Mouse (Mus musculus): ENCODE measurements around the gene Snapc4.

The Snapc4 gene

GRCm38 (mm10) chr2:26372396-26372795 lies 8.1 kb downstream of the Snapc4 start:
- no peak for DNase-seq (ENCODE audit: low read depth, low spot score)

DNA sequence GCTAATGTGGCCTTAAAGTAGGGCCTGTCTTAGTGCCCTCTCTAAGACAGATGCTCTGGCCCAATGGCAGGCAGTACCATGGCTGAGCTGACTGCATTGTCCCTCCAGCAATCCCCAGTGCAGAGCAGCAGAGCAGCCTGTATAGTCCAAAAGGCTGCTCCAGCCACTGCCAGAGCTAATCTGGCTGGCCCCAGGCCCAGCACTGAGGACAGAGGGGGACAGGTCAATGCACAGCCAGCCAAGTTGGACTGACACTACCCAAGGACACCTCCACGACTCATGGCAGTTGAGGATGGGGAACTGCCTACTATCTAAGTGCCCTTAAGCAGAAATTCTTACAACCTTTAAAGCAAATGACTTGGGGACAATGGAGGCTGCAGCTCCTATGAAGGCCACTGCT lies 11.9 kb downstream of the Snapc4 start:
- DNase-seq (ENCODE audit: low read depth, low spot score) = no peak

DNA sequence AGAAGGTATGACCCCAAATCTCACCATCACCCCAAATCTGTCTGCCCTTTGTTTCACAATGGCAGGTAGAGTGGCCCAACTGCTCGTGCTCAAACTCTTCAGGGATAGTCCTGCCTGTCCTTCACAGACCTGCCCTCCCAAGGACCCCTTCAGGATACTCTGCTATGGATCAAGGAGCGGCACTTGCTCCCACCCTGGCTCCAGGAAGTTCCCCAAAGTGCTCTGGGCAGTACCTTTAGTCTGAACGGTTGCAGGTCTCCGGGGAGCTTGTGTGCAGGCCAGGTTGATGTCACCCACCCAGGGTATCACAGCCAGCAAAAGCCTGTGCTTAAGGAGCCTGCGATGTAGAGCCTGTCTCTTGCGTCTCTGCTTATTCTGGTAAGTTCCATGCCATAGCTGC lies 12.5 kb downstream of the Snapc4 start:
- DNase-seq (ENCODE audit: low read depth, low spot score) = no peak

GRCm38 (mm10) chr2:26364738-26365465 lies 15.6 kb downstream of the Snapc4 start:
- no peak for DNase-seq (ENCODE audit: low read depth, low spot score)

GRCm38 (mm10) chr2:26363481-26363880 lies 17.0 kb downstream of the Snapc4 start:
- DNase-seq (ENCODE audit: low read depth, low spot score) = no peak

DNA sequence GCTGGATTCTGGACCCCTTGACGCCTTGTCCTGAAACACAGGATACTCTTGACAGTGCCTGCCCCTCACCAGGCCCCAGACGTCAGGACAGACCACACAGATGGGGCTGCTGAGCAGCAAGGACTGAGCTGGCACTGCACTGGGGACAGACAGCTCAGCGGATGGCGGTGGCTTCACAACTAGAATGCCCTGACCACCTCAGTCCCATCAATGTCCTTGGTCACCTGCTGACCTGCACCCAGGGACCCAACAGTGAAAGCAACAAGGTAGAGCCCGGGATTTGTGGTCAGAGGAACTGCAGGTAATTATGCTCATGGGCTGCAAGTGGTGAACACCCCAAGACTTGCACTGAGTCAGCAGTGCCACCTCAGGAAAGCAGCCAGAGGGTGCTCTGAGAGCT lies 17.5 kb downstream of the Snapc4 start:
- DNase-seq (ENCODE audit: low read depth, low spot score) = no peak

DNA sequence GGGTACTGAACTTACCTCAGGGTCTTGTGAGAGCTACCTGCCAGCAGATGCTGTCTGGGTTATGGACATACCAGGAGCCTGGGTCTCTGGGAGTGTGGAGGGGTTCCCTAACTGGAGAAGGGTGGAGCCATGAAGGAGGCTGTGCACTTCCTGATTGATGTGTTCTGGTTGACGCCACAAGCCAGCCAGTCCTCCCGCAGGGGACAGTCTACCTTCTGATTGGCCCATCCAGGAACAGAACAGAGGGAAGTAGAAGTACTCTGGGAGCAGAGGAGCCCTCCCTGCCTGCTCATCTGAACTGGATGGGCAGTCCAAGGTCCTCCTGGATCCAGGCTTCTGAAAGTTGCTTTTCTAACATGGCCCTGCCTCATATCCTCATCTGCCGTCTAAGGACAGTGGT lies 19.7 kb downstream of the Snapc4 start, which contains the start of gene Card9:
Card9 (minus strand) TSS at position 147 of the 400 bp plus-strand sequence.
- no peak for DNase-seq (ENCODE audit: low read depth, low spot score)

GRCm38 (mm10) chr2:26359983-26360382 lies 20.5 kb downstream of the Snapc4 start:
- no peak for DNase-seq (ENCODE audit: low read depth, low spot score)

DNA sequence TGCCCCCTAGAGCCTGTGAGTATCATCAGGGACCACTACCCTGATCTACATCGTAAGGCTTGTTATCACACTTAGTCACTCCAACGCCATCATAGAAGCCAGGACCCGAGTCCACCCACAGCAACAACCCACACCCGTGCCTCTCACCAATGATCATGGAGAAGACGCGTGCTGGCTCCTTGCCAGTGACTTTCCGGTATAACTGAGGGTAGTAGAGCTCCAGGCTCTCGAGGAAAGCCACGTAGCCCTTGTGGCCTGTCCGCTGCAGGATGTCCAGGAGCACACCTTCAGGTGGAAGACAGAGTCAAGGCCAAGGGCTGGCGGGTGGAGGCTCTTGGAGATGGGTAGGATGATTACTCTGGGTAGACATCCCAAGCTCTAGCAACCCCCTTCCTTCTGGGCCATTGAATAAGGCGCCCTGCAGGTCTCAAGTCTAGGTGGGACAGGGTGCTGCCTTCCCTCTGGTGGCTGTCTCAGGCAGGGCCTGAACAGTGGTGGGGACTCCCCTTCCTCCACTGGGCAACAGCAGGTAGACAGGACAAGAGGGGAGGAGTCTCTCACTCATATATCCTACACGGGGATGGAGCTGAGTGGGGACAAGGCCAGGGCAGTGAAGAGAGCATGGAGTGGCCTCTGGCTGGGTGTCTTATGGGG lies 21.7 kb downstream of the Snapc4 start:
- DNase-seq (ENCODE audit: low read depth, low spot score) = no peak

- DNase-seq (ENCODE audit: low read depth, low spot score) = no peak
These were observed 23.0 kb downstream of the Snapc4 start for GRCm38 (mm10) chr2:26357484-26357883.

DNA sequence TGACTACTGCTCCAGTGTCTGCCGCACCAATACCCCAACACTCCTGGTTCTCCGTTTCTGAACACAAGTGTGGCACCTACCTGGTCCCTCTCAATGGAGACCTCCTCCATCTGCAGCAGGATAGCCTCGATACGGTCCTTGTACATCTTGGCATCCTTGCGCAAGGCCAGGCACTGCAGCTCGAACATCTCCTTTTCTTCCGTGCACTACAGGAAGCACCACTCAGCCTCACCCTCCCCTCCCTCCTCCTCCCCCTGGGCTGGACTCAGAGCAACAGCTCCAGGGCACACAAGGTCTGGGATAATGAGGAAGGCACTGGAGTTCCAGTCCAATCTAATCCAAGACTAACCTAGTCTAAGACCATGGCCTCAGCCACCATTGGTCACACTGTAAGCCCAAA lies 23.8 kb downstream of the Snapc4 start:
- no peak for DNase-seq (ENCODE audit: low read depth, low spot score)

- DNase-seq (ENCODE audit: low read depth, low spot score) = no peak
These were observed 24.2 kb downstream of the Snapc4 start for GRCm38 (mm10) chr2:26356231-26356630.

DNA sequence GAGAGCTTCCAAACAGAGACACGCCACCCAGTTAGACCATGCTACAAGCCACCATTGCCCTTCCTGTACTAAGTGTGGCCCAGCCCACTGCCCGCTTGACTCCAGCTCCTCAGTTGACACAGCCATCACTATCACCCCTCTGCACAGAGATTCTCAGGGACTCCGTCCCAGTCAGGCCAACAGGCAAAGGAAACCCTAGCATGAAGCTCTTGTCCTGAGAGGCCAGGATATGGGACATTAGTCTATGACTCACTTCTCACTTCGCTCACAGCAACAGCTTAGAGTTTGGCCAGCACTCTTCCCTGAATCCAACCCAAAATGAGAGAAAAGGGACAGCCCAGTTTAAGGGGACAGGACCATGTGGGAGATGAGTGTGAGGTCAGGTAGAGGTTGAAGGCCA lies 26.1 kb downstream of the Snapc4 start:
- no peak for DNase-seq (ENCODE audit: low read depth, low spot score)

GRCm38 (mm10) chr2:26353066-26353980 lies 27.1 kb downstream of the Snapc4 start:
- no peak for DNase-seq (ENCODE audit: low read depth, low spot score)

DNA sequence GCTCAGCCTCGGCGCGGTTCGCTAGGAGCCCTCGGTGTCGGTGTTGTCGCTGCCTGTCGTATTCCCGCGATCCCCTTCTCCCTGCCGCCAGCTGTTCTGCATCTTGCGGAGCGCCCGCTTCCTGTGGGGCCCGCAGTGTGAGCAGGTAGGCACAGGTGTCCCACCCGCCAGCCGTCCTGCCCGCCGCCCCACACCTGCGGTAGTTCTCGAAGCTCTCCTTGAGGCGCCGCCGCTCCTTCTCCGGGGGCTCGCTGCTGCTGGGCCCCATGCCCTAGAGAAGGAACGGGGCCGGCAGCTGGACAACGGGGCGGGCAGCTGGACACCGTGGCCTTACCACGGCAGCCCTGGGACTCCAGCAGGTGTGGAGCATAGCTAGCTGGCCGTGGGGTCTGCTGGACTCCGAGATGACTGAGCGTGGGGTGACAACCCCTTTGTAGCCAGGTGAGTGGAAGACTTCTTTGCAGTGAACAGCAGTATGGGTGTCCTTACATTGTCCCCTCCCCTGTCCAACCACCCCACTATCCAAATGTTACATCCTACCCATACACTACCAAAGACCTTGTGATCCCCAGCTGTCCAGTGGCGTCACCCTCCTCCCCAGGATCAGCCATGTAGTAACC lies 28.1 kb downstream of the Snapc4 start:
- no peak for DNase-seq (ENCODE audit: low read depth, low spot score)

GRCm38 (mm10) chr2:26351358-26352290 lies 28.8 kb downstream of the Snapc4 start, which contains the start of gene Dnlz:
Dnlz (minus strand) TSS chr2:26352110.
- DNase-seq (ENCODE audit: low read depth, low spot score) = peak; percentile 96

DNA sequence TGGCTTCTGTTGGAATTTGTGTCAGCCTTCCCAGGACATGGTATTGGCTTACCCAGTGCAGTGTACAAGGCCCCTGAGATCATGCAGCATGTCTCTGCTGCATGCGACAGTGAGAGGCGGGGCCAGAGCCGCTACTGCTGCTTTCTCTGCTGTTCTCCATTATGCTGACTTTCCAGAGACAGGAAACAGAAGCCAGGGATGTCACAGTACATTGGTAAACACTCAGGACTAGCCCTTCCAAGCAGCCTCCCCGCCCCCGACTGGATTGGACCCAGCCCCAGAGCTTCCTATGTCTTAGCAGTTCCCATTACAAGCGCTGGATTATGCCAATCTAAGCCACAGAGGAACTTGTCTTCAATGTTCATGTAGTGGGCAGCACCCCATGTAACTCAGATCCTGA lies 32.2 kb downstream of the Snapc4 start:
- no peak for DNase-seq (ENCODE audit: low read depth, low spot score)

GRCm38 (mm10) chr2:26342609-26343490 lies 37.6 kb downstream of the Snapc4 start:
- DNase-seq (ENCODE audit: low read depth, low spot score) = no peak

DNA sequence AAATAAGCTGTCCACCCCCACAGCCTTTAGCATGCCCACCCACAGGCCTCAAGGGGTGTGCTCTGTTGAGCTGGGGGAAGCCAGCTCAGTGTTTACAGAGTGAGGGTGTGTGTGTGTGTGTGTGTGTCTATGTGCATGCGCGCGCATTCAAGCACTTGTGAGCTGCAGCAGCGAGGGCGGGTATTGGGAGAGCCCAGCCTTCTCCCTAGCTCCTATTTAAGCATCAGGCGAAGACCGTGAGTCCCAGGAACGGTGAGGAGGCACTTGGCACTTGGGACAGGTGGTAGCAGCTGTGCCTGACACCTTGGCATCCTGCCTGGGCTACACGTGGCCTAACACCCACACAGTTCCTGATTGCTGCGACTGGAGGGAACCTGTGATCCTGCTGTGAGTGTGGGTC lies 38.4 kb downstream of the Snapc4 start:
- DNase-seq (ENCODE audit: low read depth, low spot score) = no peak
